Mouse (Mus musculus) lung, embryonic 16.5 days (tissue): ENCODE measurements around the gene Ggcx. TPM values are rescaled to one million over a fixed set of nuclear protein-coding genes. Genes with fewer than 3 reads are reported as not detected.

Experiments
- ATAC-seq: fragments of 200-750 bp; cut with Nextera tagmentation; 2 replicates; pipeline ENCODE4 v1.8.0; 2017; ENCODE audit warnings: low read depth, mild to moderate bottlenecking, moderate library complexity
- H3K27ac ChIP-seq: fragments of 300-500 bp; sonication (generic); 2 replicates; pipeline ENCODE4 v1.5.1; 2014; ENCODE audit warnings: mild to moderate bottlenecking, control low read depth, low read length
- H3K27me3 ChIP-seq: fragments of 300-500 bp; sonication (generic); 2 replicates; pipeline ENCODE4 v1.6.1; 2014; ENCODE audit warnings: low read depth, low read length, mixed read lengths; ENCODE audit not compliant: control insufficient read depth, insufficient read depth
- H3K36me3 ChIP-seq: fragments of 300-500 bp; sonication (generic); 2 replicates; pipeline ENCODE4 v1.6.1; 2014; ENCODE audit warnings: low read length; ENCODE audit not compliant: control insufficient read depth, insufficient read depth
- H3K4me1 ChIP-seq: fragments of 300-500 bp; sonication (generic); replicated peaks from 2 replicates; pipeline ENCODE4 v1.6.1; 2014; ENCODE audit warnings: low read length, mixed read lengths; ENCODE audit not compliant: control insufficient read depth, insufficient read depth
- H3K4me2 ChIP-seq: fragments of 300-500 bp; sonication (generic); 2 replicates; pipeline ENCODE4 v1.6.1; 2014; ENCODE audit warnings: low read depth, low read length, control low read depth
- H3K4me3 ChIP-seq: fragments of 300-500 bp; sonication (generic); 2 replicates; pipeline ENCODE4 v1.5.1; 2014; ENCODE audit warnings: mild to moderate bottlenecking, low read length, control low read depth
- H3K9ac ChIP-seq: fragments of 300-500 bp; sonication (generic); 2 replicates; pipeline ENCODE4 v1.6.1; 2014; ENCODE audit warnings: low read length, control low read depth
- H3K9me3 ChIP-seq: fragments of 300-500 bp; sonication (generic); 2 replicates; pipeline ENCODE4 v1.6.1; 2016; ENCODE audit warnings: low read length; ENCODE audit not compliant: control insufficient read depth
- WGBS: fragments of 180-500 bp; shearing (Covaris S2); extraction: QIAGEN DNeasy Blood & Tissue Kit; methylation state at CpG from one replicate; pipeline ENCODE4 v1.1.7; 2014; 5-methylcytosine and 5-hydroxymethylcytosine counted together
- polyA plus RNA-seq: library from polyadenylated mRNA; unstranded; fragments of >200 nt; fragmentation: Nextera tagmentation; extraction: Ambion mirVana; gene quantifications from 2 replicates; pipeline ENCODE4 v1.2.1, GENCODE M21; 2015

Gene Ggcx
- polyA plus RNA-seq, 1 experiment from 2014 or later = 38.7 TPM

GRCm38 (mm10) chr6:72392341-72392740 is 21.8 kb upstream of the Ggcx start:
- no peak overlapping the region for H3K27ac ChIP-seq

GRCm38 (mm10) chr6:72396837-72397251 is 17.3 kb upstream of the Ggcx start:
- no peaks in the 10 kb centered on the region for H3K36me3 ChIP-seq
- H3K9ac ChIP-seq = no peak overlapping the region
- H3K27me3 ChIP-seq = no peaks in the 10 kb centered on the region
- H3K4me1 ChIP-seq = no peaks in the 10 kb centered on the region
- H3K27ac ChIP-seq = peak overlapping the region; percentile 59
- H3K4me3 ChIP-seq = no peak overlapping the region
- WGBS = 50% methylated on average over 10 of the region's 10 CpGs
- peak; percentile 87 for ATAC-seq
- H3K9me3 ChIP-seq = no peaks in the 10 kb centered on the region
- no peak overlapping the region for H3K4me2 ChIP-seq

More at GRCm38 (mm10) chr6:72392341-72392740, 21.8 kb upstream of the Ggcx start:
- H3K9me3 ChIP-seq = no peaks in the 10 kb centered on the region
- H3K36me3 ChIP-seq = peaks cover 2% of the 10 kb centered on the region; the same call in 1 of the 2 replicates
- H3K9ac ChIP-seq = no peak overlapping the region
- H3K4me2 ChIP-seq = no peak overlapping the region
- no peaks in the 10 kb centered on the region for H3K27me3 ChIP-seq
- no peak overlapping the region for H3K4me3 ChIP-seq
- 93% methylated on average over 5 of the region's 5 CpGs for WGBS
- no peak for ATAC-seq
- peaks cover 24% of the 10 kb centered on the region for H3K4me1 ChIP-seq

GRCm38 (mm10) chr6:72399967-72400366 is 14.1 kb upstream of the Ggcx start:
- Histone ChIP-seq H3K27ac (no peak overlapping the region), H3K9ac (no peak overlapping the region), H3K36me3 (no peaks in the 10 kb centered on the region), H3K9me3 (no peaks in the 10 kb centered on the region), H3K4me3 (no peak overlapping the region), H3K27me3 (no peaks in the 10 kb centered on the region), H3K4me2 (no peak overlapping the region), H3K4me1 (no peaks in the 10 kb centered on the region)
- 54% methylated on average over 2 of the region's 2 CpGs for WGBS
- no peak for ATAC-seq

DNA sequence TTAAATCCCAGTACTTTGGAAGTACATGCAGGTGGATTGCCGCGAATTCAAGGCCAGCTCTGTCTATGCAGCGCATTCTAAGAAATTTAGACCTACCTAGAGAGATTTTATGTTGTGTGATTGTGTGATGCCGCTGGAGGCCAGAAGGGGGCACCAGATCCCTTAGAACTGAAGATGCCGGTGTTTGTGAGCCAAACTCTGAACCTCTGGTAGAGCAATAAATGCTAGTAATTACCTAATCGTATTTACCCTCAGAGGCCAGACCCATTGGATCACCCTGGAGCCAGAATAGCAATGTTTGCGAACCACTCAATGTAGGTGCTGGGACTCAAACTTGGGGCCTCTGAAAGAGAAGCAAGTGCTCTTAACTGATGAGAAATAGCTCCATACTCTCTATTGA is 12.2 kb upstream of the Ggcx start:
- no peak overlapping the region for H3K4me3 ChIP-seq
- no peak overlapping the region for H3K9ac ChIP-seq
- H3K9me3 ChIP-seq = no peaks in the 10 kb centered on the region
- H3K4me2 ChIP-seq = no peak overlapping the region
- no peaks in the 10 kb centered on the region for H3K4me1 ChIP-seq
- ATAC-seq = peak; percentile 11; the same call in 1 of the 2 replicates
- H3K27ac ChIP-seq = no peak overlapping the region
- 24% methylated on average over 7 of the region's 7 CpGs for WGBS
- no peaks in the 10 kb centered on the region for H3K36me3 ChIP-seq
- no peaks in the 10 kb centered on the region for H3K27me3 ChIP-seq

DNA sequence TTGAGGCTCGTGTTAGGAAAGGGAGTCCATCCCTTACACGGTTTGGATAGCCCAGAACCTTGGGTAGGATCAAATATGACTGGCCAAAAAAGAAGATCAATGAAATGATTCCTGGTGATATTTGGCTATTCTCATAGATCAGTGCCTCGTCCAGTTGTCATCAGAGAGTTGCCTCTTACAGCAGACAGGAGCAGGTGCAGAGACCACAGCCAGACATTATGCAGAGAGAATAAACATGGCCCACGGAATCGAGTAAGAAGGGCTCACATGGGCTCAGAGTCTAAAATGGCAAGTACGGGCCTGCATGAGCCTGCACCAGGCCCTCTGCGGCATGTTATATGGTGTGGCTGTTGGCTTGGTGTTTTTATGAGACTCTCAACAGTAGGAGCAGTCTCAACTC is 8.8 kb upstream of the Ggcx start:
- WGBS = 74% methylated on average over 7 of the region's 7 CpGs
- no peaks in the 10 kb centered on the region for H3K4me1 ChIP-seq
- H3K27ac ChIP-seq = no peak overlapping the region
- H3K27me3 ChIP-seq = no peaks in the 10 kb centered on the region
- H3K36me3 ChIP-seq = no peaks in the 10 kb centered on the region
- no peaks in the 10 kb centered on the region for H3K9me3 ChIP-seq
- no peak overlapping the region for H3K9ac ChIP-seq
- no peak overlapping the region for H3K4me2 ChIP-seq
- ATAC-seq = no peak
- H3K4me3 ChIP-seq = no peak overlapping the region

GRCm38 (mm10) chr6:72407119-72407518 is 7.0 kb upstream of the Ggcx start:
- no peaks in the 10 kb centered on the region for H3K27me3 ChIP-seq
- no peaks in the 10 kb centered on the region for H3K36me3 ChIP-seq
- no peak overlapping the region for H3K4me3 ChIP-seq
- no peaks in the 10 kb centered on the region for H3K4me1 ChIP-seq
- WGBS = 2% methylated on average over 5 of the region's 5 CpGs
- H3K9ac ChIP-seq = no peak overlapping the region
- no peak overlapping the region for H3K27ac ChIP-seq
- no peaks in the 10 kb centered on the region for H3K9me3 ChIP-seq
- no peak overlapping the region for H3K4me2 ChIP-seq
- peak; percentile 61 for ATAC-seq

DNA sequence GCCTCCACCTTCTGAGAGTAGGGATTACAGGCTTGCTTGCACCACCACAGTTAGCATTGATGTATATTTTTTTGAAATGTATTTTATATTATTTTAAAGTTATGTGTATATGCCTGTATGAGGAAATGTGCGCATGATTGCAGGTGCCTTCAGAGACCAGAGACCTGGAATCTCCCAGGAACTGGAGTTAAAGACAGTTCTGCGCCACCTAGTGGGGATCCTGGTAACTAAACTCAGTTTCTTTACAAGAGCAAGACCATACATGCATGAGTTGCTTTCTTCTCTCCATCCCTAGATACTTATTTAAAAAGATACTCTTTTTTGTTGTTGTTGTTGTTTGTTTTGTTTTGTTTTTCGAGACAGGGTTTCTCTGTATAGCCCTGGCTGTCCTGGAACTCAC is 4.5 kb upstream of the Ggcx start:
- WGBS = 10% methylated on average over 3 of the region's 3 CpGs
- ATAC-seq = no peak
- H3K4me2 ChIP-seq = no peak overlapping the region
- H3K4me3 ChIP-seq = no peak overlapping the region
- H3K27me3 ChIP-seq = no peaks in the 10 kb centered on the region
- H3K9ac ChIP-seq = no peak overlapping the region
- H3K9me3 ChIP-seq = no peaks in the 10 kb centered on the region
- peaks cover 3% of the 10 kb centered on the region for H3K4me1 ChIP-seq
- no peaks in the 10 kb centered on the region for H3K36me3 ChIP-seq
- H3K27ac ChIP-seq = no peak overlapping the region

DNA sequence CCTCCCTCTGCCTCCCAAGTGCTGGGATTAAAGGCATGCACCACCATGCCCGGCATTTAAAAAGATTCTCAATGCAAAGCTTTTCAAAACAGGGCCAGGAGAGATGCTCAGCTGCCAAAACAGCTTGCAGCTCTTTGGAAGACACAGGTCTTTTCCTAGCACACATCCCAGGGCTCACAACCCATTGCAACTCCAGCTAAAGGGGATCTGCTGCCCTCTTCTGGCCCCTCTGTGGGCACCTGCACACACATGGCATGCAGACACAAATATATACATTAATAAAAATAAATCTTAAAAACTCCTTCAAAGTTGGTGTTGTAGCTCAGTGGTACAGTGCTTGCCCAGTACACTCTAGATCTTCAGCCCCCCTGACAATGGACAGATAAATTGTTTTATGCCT is 4.1 kb upstream of the Ggcx start:
- no peak for ATAC-seq
- no peak overlapping the region for H3K4me2 ChIP-seq

DNA sequence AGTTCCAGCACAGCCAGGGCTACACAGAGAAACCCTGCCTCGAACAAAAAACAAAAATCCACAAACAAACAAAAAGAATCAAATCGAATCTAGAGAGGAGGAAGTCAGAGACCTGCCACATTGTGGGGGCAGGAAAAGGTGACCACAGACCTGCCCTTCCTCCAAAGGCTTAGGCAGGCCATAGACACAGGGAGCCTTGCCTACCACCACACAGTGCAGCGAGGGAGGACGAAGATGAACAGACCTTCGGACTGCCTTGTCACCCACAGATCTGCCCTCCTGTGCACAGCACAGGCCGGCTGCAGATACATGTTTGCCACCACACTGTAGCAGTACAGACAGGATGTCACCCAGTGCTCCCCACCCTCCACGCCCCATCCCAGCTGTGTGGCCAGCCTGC is 3.6 kb upstream of the Ggcx start:
- WGBS = 81% methylated on average over 7 of the region's 7 CpGs
- no peak for ATAC-seq
- Histone ChIP-seq H3K4me3 (no peak overlapping the region), H3K27me3 (no peaks in the 10 kb centered on the region), H3K4me2 (no peak overlapping the region), H3K9me3 (no peaks in the 10 kb centered on the region), H3K36me3 (no peaks in the 10 kb centered on the region), H3K9ac (no peak overlapping the region), H3K4me1 (peaks cover 10% of the 10 kb centered on the region), H3K27ac (no peak overlapping the region)

More for the DNA sequence above, 4.1 kb upstream of the Ggcx start:
- Histone ChIP-seq H3K36me3 (no peaks in the 10 kb centered on the region), H3K4me1 (peaks cover 5% of the 10 kb centered on the region), H3K4me3 (no peak overlapping the region), H3K9ac (no peak overlapping the region), H3K9me3 (no peaks in the 10 kb centered on the region), H3K27me3 (no peaks in the 10 kb centered on the region), H3K27ac (no peak overlapping the region)
- WGBS = 11% methylated on average over 1 of the region's 1 CpGs

DNA sequence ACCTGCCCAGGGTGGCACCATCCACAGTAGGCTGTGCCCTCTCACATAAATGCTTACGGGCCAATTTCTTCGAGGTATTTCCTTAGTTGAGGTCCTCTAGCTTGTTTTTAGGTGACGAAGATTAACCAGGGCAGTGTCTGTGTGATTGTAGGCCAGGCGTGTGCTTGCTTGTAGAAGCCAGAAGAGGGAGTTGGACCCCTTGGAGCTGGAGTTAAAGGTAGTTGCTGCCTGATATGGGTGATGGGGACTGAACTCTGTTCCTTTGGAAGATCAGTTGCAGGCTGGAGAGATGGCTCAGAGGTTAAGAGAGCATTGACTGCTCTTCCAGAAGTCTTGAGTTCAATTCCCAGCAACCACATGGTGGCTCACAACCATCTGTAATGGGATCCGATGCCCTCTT is 1.1 kb downstream of the Ggcx start:
- no peak for ATAC-seq
- WGBS = 78% methylated on average over 5 of the region's 5 CpGs

More for the DNA sequence above, 1.1 kb downstream of the Ggcx start:
- H3K4me2 ChIP-seq = peak overlapping the region; percentile 85
- H3K27me3 ChIP-seq = no peaks in the 10 kb centered on the region
- H3K36me3 ChIP-seq = peaks cover 14% of the 10 kb centered on the region
- H3K9me3 ChIP-seq = no peaks in the 10 kb centered on the region
- H3K9ac ChIP-seq = peak overlapping the region; percentile 88
- peaks cover 20% of the 10 kb centered on the region for H3K4me1 ChIP-seq
- peak overlapping the region; percentile 89 for H3K4me3 ChIP-seq
- H3K27ac ChIP-seq = no peak overlapping the region
